Mouse (Mus musculus) embryonic facial prominence, embryonic 15.5 days (tissue): ENCODE measurements around the gene Nfya. TPM values are rescaled to one million over a fixed set of nuclear protein-coding genes. Genes with fewer than 3 reads are reported as not detected.

Experiments used
- ATAC-seq: fragments of 200-750 bp; cut with Nextera tagmentation; 2 replicates; pipeline ENCODE4 v1.8.0; 2017; ENCODE audit warnings: low read depth, moderate TSS enrichment; ENCODE audit not compliant: insufficient number of reproducible peaks, low FRiP score, low TSS enrichment
- H3K27ac ChIP-seq: fragments of 300-500 bp; sonication (generic); replicated peaks from 2 replicates; pipeline ENCODE4 v1.5.1; 2015; ENCODE audit warnings: mild to moderate bottlenecking, inconsistent platforms
- H3K27me3 ChIP-seq: fragments of 300-500 bp; sonication (generic); 2 replicates; pipeline ENCODE4 v1.6.1; 2015; ENCODE audit warnings: inconsistent platforms
- H3K36me3 ChIP-seq: fragments of 300-500 bp; sonication (generic); 2 replicates; pipeline ENCODE4 v1.6.1; 2015; ENCODE audit warnings: mild to moderate bottlenecking, inconsistent platforms
- H3K4me1 ChIP-seq: fragments of 300-500 bp; sonication (generic); 2 replicates; pipeline ENCODE4 v1.6.1; 2015; ENCODE audit warnings: inconsistent platforms
- H3K4me2 ChIP-seq: fragments of 300-500 bp; sonication (generic); replicated peaks from 2 replicates; pipeline ENCODE4 v1.6.1; 2015; ENCODE audit warnings: mild to moderate bottlenecking, inconsistent platforms
- H3K4me3 ChIP-seq: fragments of 300-500 bp; sonication (generic); replicated peaks from 2 replicates; pipeline ENCODE4 v1.5.1; 2015; ENCODE audit warnings: mild to moderate bottlenecking, inconsistent platforms
- H3K9ac ChIP-seq: fragments of 300-500 bp; sonication (generic); 2 replicates; pipeline ENCODE4 v1.6.1; 2015; ENCODE audit warnings: inconsistent platforms
- H3K9me3 ChIP-seq: fragments of 300-500 bp; sonication (generic); replicated peaks from 2 replicates; pipeline ENCODE4 v1.6.1; 2016; ENCODE audit warnings: inconsistent platforms
- WGBS: fragments of 180-500 bp; shearing (Covaris S2); methylation state at CpG from one replicate; pipeline ENCODE4 v1.1.7; 2015; 5-methylcytosine and 5-hydroxymethylcytosine counted together
- polyA plus RNA-seq: library from polyadenylated mRNA; unstranded; fragments of >200 nt; fragmentation: Nextera tagmentation; extraction: Ambion mirVana; gene quantifications from 2 replicates; pipeline ENCODE4 v1.2.1, GENCODE M21; 2015

Nfya gene
- polyA plus RNA-seq, 1 experiment from 2014 or later = 14.2 TPM

- peaks cover 26% of the 10 kb centered on the region for H3K4me1 ChIP-seq
- no peaks in the 10 kb centered on the region for H3K9me3 ChIP-seq
- no peak overlapping the region for H3K4me3 ChIP-seq
- no peaks in the 10 kb centered on the region for H3K36me3 ChIP-seq
- WGBS = 41% methylated on average over 11 of the region's 11 CpGs
- no peak overlapping the region for H3K9ac ChIP-seq
- peak overlapping the region; percentile 9; the same call in 1 of the 2 replicates for H3K27ac ChIP-seq
- H3K27me3 ChIP-seq = no peaks in the 10 kb centered on the region
- no peak for ATAC-seq
- H3K4me2 ChIP-seq = no peak overlapping the region
These were observed 18.3 kb upstream of the Nfya start for GRCm38 (mm10) chr17:48427852-48428530.

DNA sequence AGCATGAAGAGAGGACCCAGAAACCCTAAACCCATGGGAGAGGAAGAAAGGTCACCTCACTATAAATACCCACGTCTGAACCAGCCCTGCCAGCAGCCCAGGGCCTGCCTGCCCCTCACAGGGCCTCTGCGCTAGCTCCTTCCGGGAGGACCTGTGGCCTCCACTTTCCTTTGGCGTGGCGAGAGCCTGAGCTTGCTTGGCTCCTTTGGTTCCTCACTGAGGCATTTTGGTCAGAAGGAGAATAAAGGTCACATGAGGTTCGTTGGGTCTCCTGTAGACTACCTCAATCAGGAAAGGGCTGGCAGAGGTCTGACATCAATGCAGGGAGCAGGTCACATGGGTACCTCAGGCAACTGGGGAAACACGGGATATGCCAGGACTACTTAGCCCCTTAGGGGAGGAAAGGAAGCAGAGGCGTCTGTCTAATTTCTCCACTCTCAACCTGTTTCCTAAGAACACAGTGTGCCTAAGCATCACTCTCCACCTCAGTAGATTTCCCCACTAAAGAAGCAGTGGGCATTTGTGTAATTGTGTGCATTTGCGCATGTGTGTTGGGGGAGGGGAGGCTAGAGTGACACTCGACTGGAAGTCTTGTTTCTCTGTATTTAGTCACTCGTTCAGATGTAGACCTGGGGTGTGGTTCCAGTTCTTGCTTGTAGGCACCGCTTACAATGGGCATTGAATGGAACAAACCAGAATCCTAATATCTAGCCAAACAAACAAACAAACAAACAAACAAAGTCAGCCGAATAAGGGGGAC lies 17.5 kb upstream of the Nfya start:
- peaks cover 23% of the 10 kb centered on the region for H3K4me1 ChIP-seq
- no peak for ATAC-seq
- no peak overlapping the region for H3K27ac ChIP-seq
- H3K4me2 ChIP-seq = no peak overlapping the region
- H3K36me3 ChIP-seq = no peaks in the 10 kb centered on the region
- 54% methylated on average over 13 of the region's 13 CpGs for WGBS
- H3K9me3 ChIP-seq = no peaks in the 10 kb centered on the region
- H3K4me3 ChIP-seq = no peak overlapping the region
- H3K9ac ChIP-seq = no peak overlapping the region
- H3K27me3 ChIP-seq = no peaks in the 10 kb centered on the region

DNA sequence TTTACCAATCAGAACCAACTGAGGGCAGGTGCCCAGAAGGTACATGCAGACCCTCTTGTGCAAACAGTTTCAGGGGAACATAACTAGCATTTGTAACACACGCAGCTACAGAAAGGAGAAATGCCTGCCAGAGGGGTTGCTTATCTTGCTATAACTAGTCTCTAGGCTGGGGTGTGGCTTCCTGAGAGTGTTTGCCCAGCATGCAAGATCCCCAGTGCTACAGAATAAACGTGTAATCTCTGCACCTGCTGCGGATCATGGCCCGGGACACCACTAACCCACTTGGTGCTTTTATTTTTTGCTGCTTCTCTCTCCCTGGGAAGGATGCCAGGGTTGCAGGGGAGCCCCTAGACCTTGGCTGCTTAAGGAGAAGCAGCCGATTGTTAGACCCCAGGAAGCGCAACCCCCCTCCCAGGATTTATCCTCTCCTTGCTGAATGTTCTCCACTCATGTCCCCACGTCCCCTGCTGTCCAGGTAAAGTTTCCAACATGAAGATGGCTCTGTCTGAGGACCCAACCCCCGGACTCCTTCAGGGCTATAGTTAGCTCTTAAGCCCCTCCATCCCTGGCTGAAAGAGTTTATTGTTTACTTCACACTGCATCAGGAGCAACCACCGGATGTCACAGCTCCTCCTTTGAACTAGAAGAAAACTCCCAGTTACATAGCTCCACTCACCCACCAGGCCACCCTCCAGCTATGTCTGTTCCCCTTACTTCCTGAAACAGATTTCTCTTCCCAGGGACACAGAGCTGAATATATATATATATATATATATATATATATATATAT lies 16.3 kb upstream of the Nfya start:
- WGBS = 24% methylated on average over 9 of the region's 9 CpGs
- ATAC-seq = no peak
- Histone ChIP-seq H3K36me3 (no peaks in the 10 kb centered on the region), H3K4me1 (peaks cover 23% of the 10 kb centered on the region), H3K9me3 (no peaks in the 10 kb centered on the region), H3K4me2 (no peak overlapping the region), H3K4me3 (no peak overlapping the region), H3K27ac (no peak overlapping the region), H3K9ac (no peak overlapping the region), H3K27me3 (no peaks in the 10 kb centered on the region)

DNA sequence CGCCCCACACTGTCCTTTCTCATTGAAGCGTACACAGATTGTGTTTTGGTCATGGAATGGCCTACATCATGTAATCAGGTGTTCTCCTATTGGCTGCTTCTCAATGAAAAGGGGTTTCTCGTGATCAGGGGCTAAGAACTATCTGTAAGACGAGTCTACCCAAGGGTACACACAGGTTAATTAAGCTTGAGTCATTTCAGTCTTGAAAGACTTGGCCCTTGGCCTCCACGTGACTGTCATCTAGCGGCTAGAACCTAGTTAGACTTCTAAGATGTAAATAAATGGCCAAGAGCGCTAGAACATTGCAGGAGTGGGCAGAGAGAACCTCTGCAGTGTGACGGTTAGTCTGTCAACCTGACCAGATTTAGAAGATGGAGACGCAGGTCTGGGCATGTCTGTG lies 14.5 kb upstream of the Nfya start:
- no peak for ATAC-seq
- Histone ChIP-seq H3K27ac (no peak overlapping the region), H3K9me3 (no peaks in the 10 kb centered on the region), H3K9ac (no peak overlapping the region), H3K27me3 (no peaks in the 10 kb centered on the region), H3K4me2 (no peak overlapping the region), H3K36me3 (no peaks in the 10 kb centered on the region), H3K4me1 (peaks cover 20% of the 10 kb centered on the region), H3K4me3 (no peak overlapping the region)
- WGBS = 76% methylated on average over 9 of the region's 9 CpGs

GRCm38 (mm10) chr17:48419571-48419970 lies 9.9 kb upstream of the Nfya start:
- Histone ChIP-seq H3K27ac (no peak overlapping the region), H3K27me3 (no peaks in the 10 kb centered on the region), H3K4me1 (no peaks in the 10 kb centered on the region), H3K9ac (no peak overlapping the region), H3K4me2 (no peak overlapping the region), H3K9me3 (no peaks in the 10 kb centered on the region), H3K4me3 (no peak overlapping the region), H3K36me3 (peaks cover 27% of the 10 kb centered on the region)
- 63% methylated on average over 2 of the region's 2 CpGs for WGBS
- no peak for ATAC-seq

- Histone ChIP-seq H3K4me2 (no peak overlapping the region), H3K27me3 (no peaks in the 10 kb centered on the region), H3K27ac (no peak overlapping the region), H3K9me3 (no peaks in the 10 kb centered on the region), H3K4me1 (no peaks in the 10 kb centered on the region), H3K4me3 (no peak overlapping the region), H3K9ac (no peak overlapping the region), H3K36me3 (peaks cover 33% of the 10 kb centered on the region)
- WGBS = 68% methylated on average over 1 of the region's 1 CpGs
- no peak for ATAC-seq
These were observed 9.1 kb upstream of the Nfya start for GRCm38 (mm10) chr17:48418781-48419180.

GRCm38 (mm10) chr17:48418174-48418573 lies 8.5 kb upstream of the Nfya start:
- 73% methylated on average over 7 of the region's 7 CpGs for WGBS

DNA sequence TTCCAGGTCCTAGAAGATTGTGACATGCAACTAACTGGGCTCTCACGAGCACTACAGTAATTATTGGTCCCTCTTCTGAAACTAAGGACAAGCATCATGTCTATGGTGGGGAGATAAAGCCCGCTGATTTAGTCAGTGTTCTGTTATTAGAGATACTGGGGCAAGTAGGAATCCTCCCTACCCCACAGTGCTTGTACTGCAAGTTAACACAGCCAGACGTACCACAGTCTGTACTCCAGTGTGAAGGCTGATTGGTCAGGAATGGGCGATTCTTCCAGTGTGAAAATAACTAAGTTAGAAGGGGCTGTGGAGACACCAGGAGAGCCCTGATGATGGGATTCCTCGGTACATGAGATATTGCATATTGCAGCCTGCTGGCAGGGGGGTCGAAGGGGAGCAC lies 7.8 kb upstream of the Nfya start:
- H3K4me1 ChIP-seq = no peaks in the 10 kb centered on the region
- WGBS = 87% methylated on average over 6 of the region's 6 CpGs
- no peaks in the 10 kb centered on the region for H3K27me3 ChIP-seq
- peaks cover 37% of the 10 kb centered on the region for H3K36me3 ChIP-seq
- no peak overlapping the region for H3K4me2 ChIP-seq
- ATAC-seq = no peak
- H3K4me3 ChIP-seq = no peak overlapping the region
- H3K27ac ChIP-seq = no peak overlapping the region
- H3K9ac ChIP-seq = no peak overlapping the region
- H3K9me3 ChIP-seq = no peaks in the 10 kb centered on the region

More at GRCm38 (mm10) chr17:48418174-48418573, 8.5 kb upstream of the Nfya start:
- H3K27ac ChIP-seq = no peak overlapping the region
- no peak overlapping the region for H3K4me3 ChIP-seq
- no peak overlapping the region for H3K4me2 ChIP-seq
- ATAC-seq = no peak
- no peaks in the 10 kb centered on the region for H3K4me1 ChIP-seq
- H3K36me3 ChIP-seq = peaks cover 37% of the 10 kb centered on the region
- H3K9me3 ChIP-seq = no peaks in the 10 kb centered on the region
- no peaks in the 10 kb centered on the region for H3K27me3 ChIP-seq
- no peak overlapping the region for H3K9ac ChIP-seq

- 86% methylated on average over 14 of the region's 14 CpGs for WGBS
- no peak overlapping the region for H3K4me3 ChIP-seq
- H3K4me1 ChIP-seq = peaks cover 6% of the 10 kb centered on the region; the same call in 1 of the 2 replicates
- no peaks in the 10 kb centered on the region for H3K9me3 ChIP-seq
- no peaks in the 10 kb centered on the region for H3K27me3 ChIP-seq
- no peak for ATAC-seq
- H3K27ac ChIP-seq = no peak overlapping the region
- no peak overlapping the region for H3K9ac ChIP-seq
- H3K4me2 ChIP-seq = no peak overlapping the region
- H3K36me3 ChIP-seq = peaks cover 37% of the 10 kb centered on the region
These were observed 6.9 kb upstream of the Nfya start for GRCm38 (mm10) chr17:48416425-48417195.

GRCm38 (mm10) chr17:48416011-48416410 lies 6.3 kb upstream of the Nfya start:
- Histone ChIP-seq H3K9ac (no peak overlapping the region), H3K27ac (no peak overlapping the region), H3K9me3 (no peaks in the 10 kb centered on the region), H3K4me3 (no peak overlapping the region), H3K27me3 (no peaks in the 10 kb centered on the region), H3K4me1 (peaks cover 12% of the 10 kb centered on the region), H3K4me2 (no peak overlapping the region), H3K36me3 (peaks cover 37% of the 10 kb centered on the region)
- no peak for ATAC-seq
- WGBS = 82% methylated on average over 7 of the region's 7 CpGs

- ATAC-seq = no peak
- H3K4me3 ChIP-seq = peak overlapping the region; percentile 97
- H3K27me3 ChIP-seq = no peaks in the 10 kb centered on the region
- H3K27ac ChIP-seq = peak overlapping the region; percentile 100
- WGBS = 39% methylated on average over 8 of the region's 8 CpGs
- H3K4me1 ChIP-seq = peaks cover 24% of the 10 kb centered on the region
- H3K4me2 ChIP-seq = peak overlapping the region; percentile 68
- H3K9me3 ChIP-seq = no peaks in the 10 kb centered on the region
- peaks cover 24% of the 10 kb centered on the region for H3K36me3 ChIP-seq
- peak overlapping the region; percentile 81 for H3K9ac ChIP-seq
These were observed 1.5 kb upstream of the Nfya start for GRCm38 (mm10) chr17:48411241-48411640.
